Mouse (Mus musculus) forebrain, embryonic 15.5 days (tissue): ENCODE results near the gene Mrps18a. TPM values are rescaled to one million over a fixed set of nuclear protein-coding genes. Genes with fewer than 3 reads are reported as not detected.
A peak's percentile ranks its signal among the peaks of the same experiment; 100 is the strongest.

ENCODE experiments used
- ATAC-seq: fragments of 200-750 bp; cut with Nextera tagmentation; replicated peaks from 2 replicates; pipeline ENCODE4 v1.8.0; 2017; ENCODE audit warnings: mild to moderate bottlenecking, moderate TSS enrichment, moderate library complexity
- H3K27ac ChIP-seq: fragments of 300-500 bp; sonication (generic); replicated peaks from 2 replicates; pipeline ENCODE4 v1.5.1; 2015; ENCODE audit warnings: mild to moderate bottlenecking, inconsistent platforms
- H3K27me3 ChIP-seq: fragments of 300-500 bp; sonication (generic); 2 replicates; pipeline ENCODE4 v1.6.1; 2015; ENCODE audit warnings: inconsistent platforms
- H3K36me3 ChIP-seq: fragments of 300-500 bp; sonication (generic); 2 replicates; pipeline ENCODE4 v1.6.1; 2015; ENCODE audit warnings: mild to moderate bottlenecking, inconsistent platforms
- H3K4me1 ChIP-seq: fragments of 300-500 bp; sonication (generic); 2 replicates; pipeline ENCODE4 v1.6.1; 2015; ENCODE audit warnings: inconsistent platforms
- H3K4me2 ChIP-seq: fragments of 300-500 bp; sonication (generic); replicated peaks from 2 replicates; pipeline ENCODE4 v1.6.1; 2015; ENCODE audit warnings: mild to moderate bottlenecking, inconsistent platforms
- H3K4me3 ChIP-seq: fragments of 300-500 bp; sonication (generic); 2 replicates; pipeline ENCODE4 v1.5.1; 2015; ENCODE audit warnings: mild to moderate bottlenecking, inconsistent platforms
- H3K9ac ChIP-seq: fragments of 300-500 bp; sonication (generic); replicated peaks from 2 replicates; pipeline ENCODE4 v1.6.1; 2015; ENCODE audit warnings: mild to moderate bottlenecking, inconsistent platforms
- H3K9me3 ChIP-seq: fragments of 300-500 bp; sonication (generic); 2 replicates; pipeline ENCODE4 v1.6.1; 2016; ENCODE audit warnings: inconsistent platforms
- WGBS: fragments of 180-500 bp; shearing (Covaris S2); methylation state at CpG from one replicate; pipeline ENCODE4 v1.1.7; 2015; ENCODE audit warnings: mixed read lengths; 5-methylcytosine and 5-hydroxymethylcytosine counted together
- polyA plus RNA-seq: library from polyadenylated mRNA; unstranded; fragments of >200 nt; fragmentation: Nextera tagmentation; extraction: Ambion mirVana; gene quantifications from 2 replicates; pipeline ENCODE4 v1.2.1, GENCODE M21; 2015

Gene Mrps18a
- polyA plus RNA-seq, 1 experiment from 2014 or later = 134 TPM

DNA sequence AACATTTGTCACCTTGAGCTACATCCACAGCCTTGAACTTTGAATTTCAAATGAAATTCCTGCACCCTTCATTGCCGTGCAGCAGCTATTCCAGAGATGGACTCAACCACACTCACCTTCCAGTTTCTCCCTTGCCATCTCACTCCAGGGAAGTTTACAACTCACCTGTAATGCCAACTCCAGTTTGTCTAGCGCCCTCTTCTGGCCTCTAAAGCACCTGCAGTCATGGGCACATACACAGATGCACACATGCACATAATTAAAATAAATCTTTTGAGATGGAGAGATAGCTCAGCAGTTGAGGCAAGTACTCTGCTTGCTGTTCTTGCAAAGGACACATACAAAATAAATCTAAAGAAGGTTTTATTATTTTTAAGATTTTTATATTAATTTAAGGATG is 31.7 kb upstream of the Mrps18a start:
- no peak overlapping the region for H3K4me2 ChIP-seq
- no peak overlapping the region for H3K9ac ChIP-seq
- no peak for ATAC-seq
- H3K36me3 ChIP-seq = no peaks in the 10 kb centered on the region
- H3K27me3 ChIP-seq = no peaks in the 10 kb centered on the region
- no peak overlapping the region for H3K4me3 ChIP-seq
- peaks cover 10% of the 10 kb centered on the region for H3K4me1 ChIP-seq
- WGBS = 68% methylated on average over 2 of the region's 2 CpGs
- no peak overlapping the region for H3K27ac ChIP-seq
- no peaks in the 10 kb centered on the region for H3K9me3 ChIP-seq

GRCm38 (mm10) chr17:46080388-46080787 is 30.4 kb upstream of the Mrps18a start:
- H3K4me3 ChIP-seq = no peak overlapping the region
- H3K9ac ChIP-seq = no peak overlapping the region
- ATAC-seq = no peak
- H3K9me3 ChIP-seq = no peaks in the 10 kb centered on the region
- WGBS = 36% methylated on average over 7 of the region's 7 CpGs
- no peak overlapping the region for H3K4me2 ChIP-seq
- H3K27ac ChIP-seq = no peak overlapping the region
- H3K27me3 ChIP-seq = no peaks in the 10 kb centered on the region
- H3K4me1 ChIP-seq = peaks cover 19% of the 10 kb centered on the region
- no peaks in the 10 kb centered on the region for H3K36me3 ChIP-seq

DNA sequence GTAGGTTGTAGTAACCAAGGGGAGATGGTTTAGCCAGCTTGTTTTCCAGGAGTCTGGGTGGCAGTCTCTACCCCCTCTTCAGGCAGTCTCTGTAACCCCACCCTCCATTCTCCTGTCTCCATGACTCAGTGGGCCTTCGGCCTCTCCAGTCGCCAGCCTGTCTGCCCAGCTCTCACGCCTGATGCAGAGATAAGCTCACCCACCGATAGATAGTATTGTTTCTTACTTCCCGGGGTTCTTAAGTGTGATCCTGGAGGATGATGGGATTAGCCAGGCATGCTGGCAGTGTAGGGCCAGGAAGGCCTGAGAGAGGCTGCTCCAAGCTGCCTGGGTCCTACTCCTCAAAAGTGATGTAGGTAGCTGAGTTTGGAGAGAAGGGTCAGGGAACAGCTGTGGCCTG is 29.7 kb upstream of the Mrps18a start:
- Histone ChIP-seq H3K27me3 (no peaks in the 10 kb centered on the region), H3K9ac (no peak overlapping the region), H3K4me1 (peaks cover 19% of the 10 kb centered on the region), H3K4me3 (no peak overlapping the region), H3K4me2 (no peak overlapping the region), H3K36me3 (no peaks in the 10 kb centered on the region), H3K9me3 (no peaks in the 10 kb centered on the region), H3K27ac (no peak overlapping the region)
- WGBS = 42% methylated on average over 5 of the region's 5 CpGs
- no peak for ATAC-seq

GRCm38 (mm10) chr17:46081657-46082056 is 29.1 kb upstream of the Mrps18a start:
- no peak for ATAC-seq

GRCm38 (mm10) chr17:46083381-46083780 is 27.4 kb upstream of the Mrps18a start:
- H3K4me3 ChIP-seq = no peak overlapping the region
- H3K36me3 ChIP-seq = no peaks in the 10 kb centered on the region
- H3K9me3 ChIP-seq = no peaks in the 10 kb centered on the region
- H3K9ac ChIP-seq = no peak overlapping the region
- peak overlapping the region; percentile 81 for H3K27ac ChIP-seq
- peak overlapping the region; percentile 41; the same call in 1 of the 2 replicates for H3K4me2 ChIP-seq
- 58% methylated on average over 3 of the region's 3 CpGs for WGBS
- no peak for ATAC-seq
- H3K4me1 ChIP-seq = peaks cover 19% of the 10 kb centered on the region
- no peaks in the 10 kb centered on the region for H3K27me3 ChIP-seq

More at GRCm38 (mm10) chr17:46081657-46082056, 29.1 kb upstream of the Mrps18a start:
- peaks cover 19% of the 10 kb centered on the region for H3K4me1 ChIP-seq
- no peak overlapping the region for H3K4me3 ChIP-seq
- no peak overlapping the region for H3K9ac ChIP-seq
- H3K4me2 ChIP-seq = no peak overlapping the region
- H3K36me3 ChIP-seq = no peaks in the 10 kb centered on the region
- WGBS = 60% methylated on average over 7 of the region's 7 CpGs
- no peaks in the 10 kb centered on the region for H3K9me3 ChIP-seq
- no peaks in the 10 kb centered on the region for H3K27me3 ChIP-seq
- H3K27ac ChIP-seq = no peak overlapping the region

DNA sequence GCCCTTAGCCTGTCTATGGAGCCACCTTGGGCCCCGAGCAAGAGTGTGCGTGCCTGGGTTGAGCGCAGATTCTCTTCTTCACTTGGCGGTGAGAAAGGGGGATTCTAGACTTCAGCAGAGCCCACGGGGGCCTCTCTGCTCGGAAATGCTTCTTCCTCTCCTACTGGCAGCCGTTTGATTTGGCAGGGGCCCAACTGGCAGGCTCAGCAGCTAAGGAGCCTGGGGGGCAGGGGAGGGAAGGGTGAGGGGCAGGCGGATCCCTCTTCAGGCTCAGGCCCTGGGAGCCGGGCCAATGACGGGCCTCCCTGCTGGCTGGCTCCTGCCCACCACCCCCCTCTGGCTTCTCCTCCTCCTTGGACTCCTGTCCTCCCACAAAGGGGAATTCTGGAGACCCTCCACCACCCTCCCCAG is 26.7 kb upstream of the Mrps18a start:
- Histone ChIP-seq H3K27ac (peak overlapping the region; percentile 81), H3K9me3 (no peaks in the 10 kb centered on the region), H3K4me1 (peaks cover 19% of the 10 kb centered on the region), H3K4me3 (peak overlapping the region; percentile 3; the same call in 1 of the 2 replicates), H3K9ac (no peak overlapping the region), H3K27me3 (no peaks in the 10 kb centered on the region), H3K4me2 (peak overlapping the region; percentile 41), H3K36me3 (no peaks in the 10 kb centered on the region)
- 7% methylated on average over 10 of the region's 10 CpGs for WGBS
- peak; percentile 88 for ATAC-seq

GRCm38 (mm10) chr17:46086341-46086870 is 24.4 kb upstream of the Mrps18a start:
- Histone ChIP-seq H3K36me3 (no peaks in the 10 kb centered on the region), H3K9me3 (no peaks in the 10 kb centered on the region), H3K4me2 (no peak overlapping the region), H3K9ac (no peak overlapping the region), H3K27me3 (no peaks in the 10 kb centered on the region), H3K4me1 (peaks cover 19% of the 10 kb centered on the region), H3K4me3 (no peak overlapping the region), H3K27ac (no peak overlapping the region)
- 63% methylated on average over 17 of the region's 17 CpGs for WGBS
- no peak for ATAC-seq

GRCm38 (mm10) chr17:46091351-46091750 is 19.4 kb upstream of the Mrps18a start:
- no peak overlapping the region for H3K27ac ChIP-seq
- H3K4me3 ChIP-seq = no peak overlapping the region
- no peaks in the 10 kb centered on the region for H3K36me3 ChIP-seq
- H3K4me1 ChIP-seq = no peaks in the 10 kb centered on the region
- no peak overlapping the region for H3K9ac ChIP-seq
- no peaks in the 10 kb centered on the region for H3K9me3 ChIP-seq
- ATAC-seq = no peak
- H3K27me3 ChIP-seq = peaks cover 3% of the 10 kb centered on the region; the same call in 1 of the 2 replicates
- H3K4me2 ChIP-seq = no peak overlapping the region
- 89% methylated on average over 1 of the region's 1 CpGs for WGBS

- no peak for ATAC-seq
- Histone ChIP-seq H3K27ac (no peak overlapping the region), H3K4me2 (no peak overlapping the region), H3K36me3 (no peaks in the 10 kb centered on the region), H3K9ac (no peak overlapping the region), H3K27me3 (peaks cover 4% of the 10 kb centered on the region; the same call in 1 of the 2 replicates), H3K4me1 (no peaks in the 10 kb centered on the region), H3K9me3 (no peaks in the 10 kb centered on the region), H3K4me3 (no peak overlapping the region)
- WGBS = 87% methylated on average over 14 of the region's 14 CpGs
Measured at GRCm38 (mm10) chr17:46091899-46092298, 18.9 kb upstream of the Mrps18a start.

- H3K9me3 ChIP-seq = no peaks in the 10 kb centered on the region
- WGBS = 60% methylated on average over 8 of the region's 8 CpGs
- no peak for ATAC-seq
- H3K4me3 ChIP-seq = no peak overlapping the region
- no peak overlapping the region for H3K4me2 ChIP-seq
- H3K27ac ChIP-seq = no peak overlapping the region
- no peaks in the 10 kb centered on the region for H3K4me1 ChIP-seq
- H3K27me3 ChIP-seq = peaks cover 4% of the 10 kb centered on the region; the same call in 1 of the 2 replicates
- no peak overlapping the region; the same call in 1 of the 2 replicates for H3K9ac ChIP-seq
- H3K36me3 ChIP-seq = no peaks in the 10 kb centered on the region
Measured at GRCm38 (mm10) chr17:46098525-46098924, 12.3 kb upstream of the Mrps18a start.

GRCm38 (mm10) chr17:46101906-46102305 is 8.9 kb upstream of the Mrps18a start:
- 92% methylated on average over 9 of the region's 9 CpGs for WGBS
- Histone ChIP-seq H3K4me2 (no peak overlapping the region), H3K9me3 (no peaks in the 10 kb centered on the region), H3K27ac (no peak overlapping the region), H3K27me3 (no peaks in the 10 kb centered on the region), H3K36me3 (no peaks in the 10 kb centered on the region), H3K9ac (no peak overlapping the region), H3K4me1 (no peaks in the 10 kb centered on the region), H3K4me3 (no peak overlapping the region)
- no peak for ATAC-seq

DNA sequence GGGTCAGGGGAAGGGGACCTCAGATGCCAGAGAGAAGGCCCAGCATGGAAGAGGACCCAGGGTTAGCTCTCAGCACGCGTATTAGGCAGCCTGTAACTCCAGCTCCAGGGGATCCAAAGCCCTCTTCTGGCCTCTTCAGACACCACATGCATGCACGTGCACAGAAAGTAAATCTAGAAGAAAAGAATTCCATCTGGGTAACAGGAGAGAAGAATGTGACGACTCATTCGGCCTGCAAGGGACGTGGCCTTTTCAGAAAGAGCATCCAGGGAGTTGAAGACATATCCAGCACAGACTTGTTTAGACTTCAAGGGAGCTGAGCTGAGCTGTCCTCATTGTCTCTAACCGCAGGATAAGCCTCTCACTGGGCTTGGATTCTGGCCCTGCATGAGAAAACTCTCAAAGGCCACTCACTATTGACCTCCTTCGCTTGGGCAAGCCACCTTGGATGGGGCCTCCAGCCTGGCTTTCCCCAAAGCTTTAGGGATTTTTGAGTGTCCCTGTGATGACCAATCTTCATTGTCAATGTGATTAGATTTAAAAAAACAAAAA is 8.1 kb upstream of the Mrps18a start:
- Histone ChIP-seq H3K9ac (no peak overlapping the region), H3K9me3 (no peaks in the 10 kb centered on the region), H3K36me3 (no peaks in the 10 kb centered on the region), H3K4me2 (no peak overlapping the region), H3K4me1 (no peaks in the 10 kb centered on the region), H3K27ac (no peak overlapping the region), H3K4me3 (no peak overlapping the region), H3K27me3 (0 out of 2 replicates have a peak, but pooled peaks cover 5% of the 10 kb centered on the region)
- WGBS = 48% methylated on average over 8 of the region's 8 CpGs
- no peak for ATAC-seq

GRCm38 (mm10) chr17:46104487-46104886 is 6.3 kb upstream of the Mrps18a start:
- Histone ChIP-seq H3K4me1 (no peaks in the 10 kb centered on the region), H3K36me3 (no peaks in the 10 kb centered on the region), H3K9me3 (no peaks in the 10 kb centered on the region), H3K4me3 (no peak overlapping the region), H3K27me3 (peaks cover 15% of the 10 kb centered on the region; the same call in 1 of the 2 replicates), H3K9ac (no peak overlapping the region), H3K27ac (no peak overlapping the region), H3K4me2 (no peak overlapping the region)
- no peak for ATAC-seq
- WGBS = 56% methylated on average over 12 of the region's 12 CpGs
